Mouse (Mus musculus) neural tube, embryonic 15.5 days (tissue): ENCODE measurements around the gene Hccs. TPM values are rescaled to one million over a fixed set of nuclear protein-coding genes. Genes with fewer than 3 reads are reported as not detected.
"Not testable (repeated sequence)": the region's sequence is repeated elsewhere in the genome, so short reads cannot be mapped to it uniquely, and the experiment has no call there.

ENCODE experiments used
- ATAC-seq: fragments of 200-750 bp; cut with Nextera tagmentation; 2 replicates; pipeline ENCODE4 v1.8.0; 2017; ENCODE audit warnings: mild to moderate bottlenecking, moderate TSS enrichment, moderate library complexity; ENCODE audit not compliant: low FRiP score
- H3K27ac ChIP-seq: fragments of 300-500 bp; sonication (generic); replicated peaks from 2 replicates; pipeline ENCODE4 v1.5.1; 2015; ENCODE audit warnings: mild to moderate bottlenecking, inconsistent platforms
- H3K27me3 ChIP-seq: fragments of 300-500 bp; sonication (generic); replicated peaks from 2 replicates; pipeline ENCODE4 v1.6.1; 2015; ENCODE audit warnings: inconsistent platforms
- H3K36me3 ChIP-seq: fragments of 300-500 bp; sonication (generic); 2 replicates; pipeline ENCODE4 v1.6.1; 2015; ENCODE audit warnings: inconsistent platforms
- H3K4me1 ChIP-seq: fragments of 300-500 bp; sonication (generic); 2 replicates; pipeline ENCODE4 v1.6.1; 2015; ENCODE audit warnings: inconsistent platforms
- H3K4me2 ChIP-seq: fragments of 300-500 bp; sonication (generic); 2 replicates; pipeline ENCODE4 v1.6.1; 2015; ENCODE audit warnings: inconsistent platforms, mild to moderate bottlenecking, moderate library complexity
- H3K4me3 ChIP-seq: fragments of 300-500 bp; sonication (generic); replicated peaks from 2 replicates; pipeline ENCODE4 v1.5.1; 2015; ENCODE audit warnings: mild to moderate bottlenecking, inconsistent platforms
- H3K9ac ChIP-seq: fragments of 300-500 bp; sonication (generic); replicated peaks from 2 replicates; pipeline ENCODE4 v1.6.1; 2015; ENCODE audit warnings: mild to moderate bottlenecking, inconsistent platforms
- H3K9me3 ChIP-seq: fragments of 300-500 bp; sonication (generic); replicated peaks from 2 replicates; pipeline ENCODE4 v1.6.1; 2016; ENCODE audit warnings: inconsistent platforms
- WGBS: fragments of 180-500 bp; shearing (Covaris S2); methylation state at CpG from one replicate; pipeline ENCODE4 v1.1.7; 2015; ENCODE audit warnings: mixed read lengths; 5-methylcytosine and 5-hydroxymethylcytosine counted together
- polyA plus RNA-seq: library from polyadenylated mRNA; unstranded; fragments of >200 nt; fragmentation: Nextera tagmentation; extraction: Ambion mirVana; gene quantifications from 2 replicates; pipeline ENCODE4 v1.2.1, GENCODE M21; 2015

The Hccs gene
- polyA plus RNA-seq = 38.0 and 38.8 TPM in 2 replicates

GRCm38 (mm10) chrX:169319945-169320667 lies at the start of gene Hccs:
TSS of gene Hccs (minus strand) at chrX:169320372.
- H3K4me3 ChIP-seq = peak within 1 kb of the TSS; percentile 60
- no peaks in the 10 kb centered on the region for H3K27me3 ChIP-seq
- H3K4me1 ChIP-seq = peaks cover 11% of the 10 kb centered on the region
- H3K36me3 ChIP-seq = no peaks in the 10 kb centered on the region
- H3K9ac ChIP-seq = peak within 1 kb of the TSS; percentile 60
- peak within 1 kb of the TSS; percentile 57 for H3K4me2 ChIP-seq
- H3K9me3 ChIP-seq = no peaks in the 10 kb centered on the region
- WGBS = 22% methylated on average over 86 of the region's 97 CpGs
- ATAC-seq = peak; percentile 99
- H3K27ac ChIP-seq = peak within 1 kb of the TSS; percentile 81

GRCm38 (mm10) chrX:169357146-169357772 lies 37.1 kb upstream of the Hccs start:
- Histone ChIP-seq H3K9ac (no peak overlapping the region), H3K9me3 (no peaks in the 10 kb centered on the region), H3K4me3 (no peak overlapping the region), H3K4me1 (no peaks in the 10 kb centered on the region), H3K27ac (no peak overlapping the region), H3K36me3 (no peaks in the 10 kb centered on the region), H3K4me2 (no peak overlapping the region), H3K27me3 (no peaks in the 10 kb centered on the region)
- 88% methylated on average over 4 of the region's 4 CpGs for WGBS
- no peak for ATAC-seq

GRCm38 (mm10) chrX:169338213-169338612 lies 18.0 kb upstream of the Hccs start:
- Histone ChIP-seq H3K27me3 (no peaks in the 10 kb centered on the region), H3K4me1 (no peaks in the 10 kb centered on the region), H3K9ac (no peak overlapping the region), H3K4me2 (no peak overlapping the region), H3K4me3 (no peak overlapping the region), H3K9me3 (no peaks in the 10 kb centered on the region), H3K27ac (no peak overlapping the region), H3K36me3 (no peaks in the 10 kb centered on the region)
- 79% methylated on average over 3 of the region's 3 CpGs for WGBS
- ATAC-seq = no peak

- no peak overlapping the region for H3K4me2 ChIP-seq
- H3K27ac ChIP-seq = no peak overlapping the region
- H3K9ac ChIP-seq = no peak overlapping the region
- H3K4me3 ChIP-seq = no peak overlapping the region
- no peaks in the 10 kb centered on the region for H3K36me3 ChIP-seq
- H3K4me1 ChIP-seq = no peaks in the 10 kb centered on the region
- no peak for ATAC-seq
- no peaks in the 10 kb centered on the region; the same call in 1 of the 2 replicates for H3K27me3 ChIP-seq
- H3K9me3 ChIP-seq = no peaks in the 10 kb centered on the region
Measured at GRCm38 (mm10) chrX:169337559-169337958, 17.4 kb upstream of the Hccs start.

GRCm38 (mm10) chrX:169332264-169332663 lies 12.1 kb upstream of the Hccs start:
- no peaks in the 10 kb centered on the region for H3K4me1 ChIP-seq
- H3K4me2 ChIP-seq = no peak overlapping the region
- H3K9me3 ChIP-seq = no peaks in the 10 kb centered on the region
- no peak overlapping the region for H3K4me3 ChIP-seq
- no peak overlapping the region for H3K27ac ChIP-seq
- WGBS = 49% methylated on average over 3 of the region's 3 CpGs
- no peak for ATAC-seq
- no peak overlapping the region for H3K9ac ChIP-seq
- H3K27me3 ChIP-seq = no peaks in the 10 kb centered on the region; the same call in 1 of the 2 replicates
- H3K36me3 ChIP-seq = no peaks in the 10 kb centered on the region

- H3K27me3 ChIP-seq = no peaks in the 10 kb centered on the region
- 89% methylated on average over 3 of the region's 3 CpGs for WGBS
- ATAC-seq = no peak
Measured at GRCm38 (mm10) chrX:169325929-169326595, 5.9 kb upstream of the Hccs start.

GRCm38 (mm10) chrX:169320668-169321005 lies 465 bp upstream of the Hccs start:
- Histone ChIP-seq H3K9ac (0 out of 2 replicates have a peak overlapping the region, but pooled peaks have one; percentile 60), H3K4me3 (peak overlapping the region; percentile 60), H3K27ac (0 out of 2 replicates have a peak overlapping the region, but pooled peaks have one; percentile 81), H3K4me1 (peaks cover 11% of the 10 kb centered on the region), H3K4me2 (peak overlapping the region; percentile 57)
- not testable (repeated sequence) for ATAC-seq, H3K27me3 ChIP-seq, H3K9me3 ChIP-seq, H3K36me3 ChIP-seq
- WGBS = 38% methylated on average over 15 of the region's 15 CpGs

More at GRCm38 (mm10) chrX:169325929-169326595, 5.9 kb upstream of the Hccs start:
- Histone ChIP-seq H3K4me3 (no peak overlapping the region), H3K9ac (no peak overlapping the region), H3K9me3 (no peaks in the 10 kb centered on the region), H3K4me1 (no peaks in the 10 kb centered on the region), H3K27ac (no peak overlapping the region), H3K36me3 (no peaks in the 10 kb centered on the region), H3K4me2 (no peak overlapping the region)

- Histone ChIP-seq H3K4me2 (peak overlapping the region; percentile 57), H3K9ac (peak overlapping the region; percentile 60), H3K27me3 (no peaks in the 10 kb centered on the region), H3K4me3 (peak overlapping the region; percentile 60), H3K4me1 (peaks cover 11% of the 10 kb centered on the region), H3K27ac (no peak overlapping the region; the same call in 1 of the 2 replicates), H3K36me3 (no peaks in the 10 kb centered on the region), H3K9me3 (no peaks in the 10 kb centered on the region)
- WGBS = 62% methylated on average over 12 of the region's 12 CpGs
- no peak for ATAC-seq
Measured at GRCm38 (mm10) chrX:169319066-169319760, 959 bp downstream of the Hccs start.

- no peak overlapping the region for H3K27ac ChIP-seq
Measured at GRCm38 (mm10) chrX:169308559-169308958, 11.6 kb downstream of the Hccs start.

GRCm38 (mm10) chrX:169303945-169304344 lies 16.2 kb downstream of the Hccs start:
- Histone ChIP-seq H3K9ac (no peak overlapping the region), H3K36me3 (no peaks in the 10 kb centered on the region), H3K4me3 (no peak overlapping the region), H3K4me1 (no peaks in the 10 kb centered on the region), H3K4me2 (no peak overlapping the region), H3K9me3 (no peaks in the 10 kb centered on the region), H3K27me3 (no peaks in the 10 kb centered on the region; the same call in 1 of the 2 replicates), H3K27ac (no peak overlapping the region)
- ATAC-seq = no peak
- 52% methylated on average over 3 of the region's 3 CpGs for WGBS

More at GRCm38 (mm10) chrX:169308559-169308958, 11.6 kb downstream of the Hccs start:
- no peaks in the 10 kb centered on the region for H3K27me3 ChIP-seq
- H3K9ac ChIP-seq = no peak overlapping the region
- no peaks in the 10 kb centered on the region for H3K36me3 ChIP-seq
- no peaks in the 10 kb centered on the region for H3K9me3 ChIP-seq
- no peak for ATAC-seq
- H3K4me3 ChIP-seq = no peak overlapping the region
- 89% methylated on average over 3 of the region's 3 CpGs for WGBS
- no peaks in the 10 kb centered on the region for H3K4me1 ChIP-seq
- H3K4me2 ChIP-seq = no peak overlapping the region

- H3K36me3 ChIP-seq = no peaks in the 10 kb centered on the region
- no peaks in the 10 kb centered on the region for H3K9me3 ChIP-seq
- H3K4me1 ChIP-seq = no peaks in the 10 kb centered on the region
- no peak overlapping the region for H3K4me3 ChIP-seq
- H3K27me3 ChIP-seq = no peaks in the 10 kb centered on the region; the same call in 1 of the 2 replicates
- no peak for ATAC-seq
- H3K4me2 ChIP-seq = no peak overlapping the region
- WGBS = 71% methylated on average over 26 of the region's 26 CpGs
- H3K9ac ChIP-seq = no peak overlapping the region
- no peak overlapping the region for H3K27ac ChIP-seq
Measured at GRCm38 (mm10) chrX:169302271-169303045, 17.7 kb downstream of the Hccs start.
